Mouse (Mus musculus): ENCODE results near the gene Zmynd12.

Zmynd12 gene

DNA sequence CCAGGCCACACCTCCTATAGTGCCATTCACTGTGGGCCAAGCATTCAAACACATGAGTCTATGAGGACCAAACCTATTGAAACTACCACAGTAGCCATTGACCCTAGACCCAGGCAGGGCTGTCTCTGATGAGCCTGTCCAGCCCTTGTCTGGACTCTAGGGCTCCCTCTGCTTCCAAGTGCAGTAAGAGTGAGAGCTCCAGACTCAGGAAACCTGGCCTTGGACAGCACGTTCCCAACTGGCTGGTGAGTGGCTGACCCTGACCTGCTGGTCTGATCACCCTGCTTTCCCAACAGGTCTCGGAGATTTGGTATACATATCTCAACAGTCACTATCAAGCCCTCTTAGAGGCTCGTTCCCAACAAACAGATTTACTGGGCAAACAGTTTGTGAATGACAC lies 25.2 kb downstream of the Zmynd12 start:
- no peak for DNase-seq (ENCODE audit: low spot score in 2 of 2)

- DNase-seq (ENCODE audit: low spot score in 2 of 2), result no peak
Observed at GRCm38 (mm10) chr4:119450436-119450835, 27.8 kb downstream of the Zmynd12 start.

GRCm38 (mm10) chr4:119453128-119453527 lies 30.5 kb downstream of the Zmynd12 start:
- DNase-seq (ENCODE audit: low spot score in 2 of 2), result no peak

GRCm38 (mm10) chr4:119453533-119453932 lies 30.9 kb downstream of the Zmynd12 start:
- no peak for DNase-seq (ENCODE audit: low spot score in 2 of 2)

GRCm38 (mm10) chr4:119460296-119460695 lies 37.7 kb downstream of the Zmynd12 start:
- peak in 1 of 2 experiments; percentile 14 for DNase-seq (ENCODE audit: low spot score in 2 of 2)

DNA sequence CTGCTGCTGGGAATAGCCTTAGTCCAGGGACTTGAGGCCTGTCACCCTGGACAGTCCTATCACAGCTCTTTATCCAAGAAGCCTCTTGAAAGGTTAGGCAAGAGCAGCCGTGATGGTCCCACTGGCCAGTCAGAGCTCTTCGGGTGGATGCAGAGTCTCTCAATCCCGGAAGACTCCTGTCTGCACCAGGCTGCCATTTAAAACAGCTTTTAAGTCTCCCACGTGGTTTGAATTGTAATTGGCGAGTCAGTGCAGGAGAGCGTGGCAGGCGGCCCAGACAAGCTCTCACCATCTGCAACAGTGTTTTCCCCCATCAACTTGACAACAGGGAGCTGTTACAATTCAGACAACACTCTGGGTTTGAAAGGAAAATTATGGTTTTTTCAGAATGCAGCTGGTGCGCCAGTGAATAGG lies 38.1 kb downstream of the Zmynd12 start:
- DNase-seq (ENCODE audit: low spot score in 2 of 2), result peak; percentile 84

DNA sequence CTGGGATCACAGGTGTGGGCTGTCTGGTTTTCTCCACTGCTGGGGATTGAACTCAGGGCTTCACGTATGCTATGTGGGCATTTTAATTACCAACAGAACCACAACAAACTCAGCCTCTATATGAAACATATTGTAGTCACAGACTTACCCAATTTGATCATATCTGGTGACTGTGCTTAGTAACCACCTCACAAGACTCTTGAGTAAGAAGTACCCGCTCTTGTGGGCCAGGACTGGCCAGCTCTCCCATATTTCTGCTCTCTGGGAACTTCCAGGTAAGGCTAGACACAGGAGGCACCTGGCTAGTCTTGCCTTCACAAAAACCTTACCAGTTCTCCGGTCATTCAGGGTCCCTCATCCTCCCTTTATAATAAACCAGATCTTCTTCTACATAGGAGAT lies 39.8 kb downstream of the Zmynd12 start:
- no peak for DNase-seq (ENCODE audit: low spot score in 2 of 2)

DNA sequence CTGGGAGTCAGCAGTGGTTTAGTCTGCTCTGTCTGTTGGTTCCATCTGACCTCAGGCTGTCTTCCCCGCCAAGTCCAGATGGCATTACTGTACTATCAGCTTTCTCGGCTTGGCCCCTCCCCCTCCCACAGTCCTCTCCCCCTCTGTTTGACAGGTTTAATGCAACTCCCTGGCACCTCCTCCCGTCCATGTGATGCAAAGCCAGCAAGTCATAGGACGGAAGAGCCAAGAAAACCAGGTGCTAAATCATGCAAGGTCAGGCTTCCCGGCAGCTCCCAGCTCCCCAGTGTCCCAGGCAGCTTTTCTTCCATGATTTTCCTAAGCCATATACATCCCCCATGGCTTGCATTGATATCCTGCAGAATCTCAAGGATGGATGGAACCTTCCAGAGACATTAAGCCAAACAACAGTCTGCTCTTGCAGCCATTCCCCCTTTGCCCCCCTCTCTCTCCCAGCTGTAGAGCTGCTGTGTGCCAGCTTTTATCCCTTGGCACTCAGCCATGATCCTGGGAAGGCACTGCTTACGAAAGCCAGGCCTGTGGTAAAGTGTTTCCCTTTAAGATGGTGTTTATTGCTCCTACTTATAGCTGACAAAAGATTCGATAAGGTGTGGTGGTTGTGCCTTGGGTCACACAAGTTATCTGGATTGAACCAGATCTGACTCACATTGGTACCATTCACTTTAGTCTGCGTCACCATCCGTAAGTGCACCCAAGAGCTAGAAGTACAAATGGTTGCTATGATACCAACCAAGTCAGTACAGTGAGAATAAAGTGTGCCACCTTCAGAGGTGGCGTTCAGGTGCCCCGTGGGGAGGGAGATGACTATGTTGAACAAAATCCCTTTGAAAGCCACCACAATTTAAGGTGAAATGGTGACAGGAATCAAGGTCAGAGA lies 40.5 kb downstream of the Zmynd12 start:
- no peak for DNase-seq (ENCODE audit: low spot score in 2 of 2)

DNA sequence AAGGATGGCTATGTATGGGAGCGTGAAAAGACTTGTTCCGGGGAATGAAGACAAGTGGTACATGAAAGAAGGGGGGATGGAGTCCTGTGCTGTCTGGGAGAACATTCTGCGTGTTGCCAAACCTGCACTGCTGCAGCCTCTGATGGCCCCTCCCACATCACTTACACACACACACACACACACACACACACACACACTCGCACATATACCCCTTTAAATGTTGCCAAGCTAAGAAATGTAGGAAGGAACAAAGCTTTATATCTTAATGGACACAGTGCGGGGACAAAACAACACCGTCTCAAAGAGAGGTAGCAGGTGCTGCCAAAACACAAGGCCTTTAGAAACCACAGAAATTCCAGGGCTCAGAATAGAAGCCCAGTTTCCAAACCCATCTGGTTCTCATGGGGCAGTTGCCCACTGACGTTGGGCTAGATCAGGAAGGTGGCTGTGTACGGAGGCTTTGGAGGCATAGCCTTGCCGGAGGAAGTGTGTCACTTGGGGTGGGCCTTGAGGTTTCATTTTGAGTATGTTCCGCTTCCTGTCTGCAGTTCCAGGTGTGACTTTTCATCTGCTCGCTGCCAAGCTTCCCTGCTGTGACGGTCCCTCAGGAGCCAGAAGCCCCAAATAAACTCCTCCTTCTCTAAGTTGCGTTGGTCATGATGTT lies 41.3 kb downstream of the Zmynd12 start:
- no peak for DNase-seq (ENCODE audit: low spot score in 2 of 2)

DNA sequence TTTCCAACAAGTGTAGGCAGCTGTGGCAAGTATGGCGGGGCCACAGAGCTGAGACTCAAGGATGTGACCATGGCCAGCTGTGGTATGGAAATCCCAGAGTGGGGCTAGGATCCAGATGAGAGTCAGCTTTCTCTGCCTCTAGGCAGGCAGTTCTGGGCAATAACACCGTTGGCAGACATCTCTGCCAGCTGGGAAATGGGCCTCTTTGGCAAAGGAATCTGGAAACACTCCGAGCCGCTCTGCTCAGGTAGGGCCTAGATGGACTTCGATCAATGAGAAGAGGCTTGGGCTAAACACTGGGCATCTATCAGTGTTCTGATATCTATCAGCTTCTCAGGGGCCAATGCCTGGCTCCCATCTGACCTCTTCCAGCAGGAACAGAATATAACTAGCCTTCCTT lies 43.2 kb downstream of the Zmynd12 start:
- no peak for DNase-seq (ENCODE audit: low spot score in 2 of 2)

DNA sequence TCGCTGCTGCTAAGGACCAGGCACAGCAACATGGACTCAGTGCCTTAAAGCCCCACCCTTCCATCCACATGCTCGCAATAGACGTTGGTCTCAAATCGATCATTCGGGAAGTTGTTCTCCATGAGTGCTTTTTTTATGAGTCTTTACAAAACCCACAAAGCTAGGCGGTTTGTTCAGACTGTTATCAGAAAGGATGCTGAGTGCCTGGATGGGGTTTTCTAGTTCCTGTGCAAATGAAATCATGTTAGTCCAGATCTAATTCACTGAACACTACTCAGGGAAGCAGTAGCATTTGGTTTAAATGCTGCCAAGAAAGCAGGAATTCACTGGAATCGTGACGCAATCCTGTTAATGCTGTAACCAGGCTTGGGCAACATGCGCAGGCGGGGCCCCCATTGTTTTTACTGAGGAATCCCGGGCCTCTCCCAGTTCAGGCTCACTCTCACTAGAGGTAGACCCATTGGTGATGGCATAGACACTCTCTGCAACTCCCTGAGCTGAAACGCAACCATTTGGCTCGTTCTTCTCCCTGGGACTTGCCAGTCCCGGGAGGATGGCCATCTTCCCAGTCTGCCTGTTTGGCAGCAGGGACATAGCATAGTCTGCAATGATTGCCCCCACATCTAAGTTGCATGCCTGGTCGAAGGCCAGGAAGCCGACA lies 45.2 kb downstream of the Zmynd12 start:
- no peak for DNase-seq (ENCODE audit: low spot score in 2 of 2)

DNA sequence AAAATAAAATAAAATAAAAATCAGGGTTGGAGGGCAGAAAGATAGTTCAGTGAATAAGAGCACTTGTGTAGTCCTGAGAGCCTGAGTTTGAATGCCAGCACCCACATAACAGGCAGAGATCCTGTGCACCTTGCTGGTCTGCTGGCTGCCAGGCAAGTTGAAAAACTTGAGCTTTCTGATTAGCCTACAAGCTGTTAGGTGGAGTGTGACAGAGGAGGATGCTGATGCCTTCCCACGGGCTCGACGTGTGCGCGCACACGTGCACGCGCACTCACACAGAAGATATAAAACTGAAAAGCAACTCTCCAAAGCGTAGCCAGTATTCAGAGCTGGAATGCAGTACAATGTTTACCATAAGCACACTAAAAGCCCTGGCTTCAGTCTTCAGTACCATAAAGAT lies 49.9 kb downstream of the Zmynd12 start:
- no peak for DNase-seq (ENCODE audit: low spot score in 2 of 2)

DNA sequence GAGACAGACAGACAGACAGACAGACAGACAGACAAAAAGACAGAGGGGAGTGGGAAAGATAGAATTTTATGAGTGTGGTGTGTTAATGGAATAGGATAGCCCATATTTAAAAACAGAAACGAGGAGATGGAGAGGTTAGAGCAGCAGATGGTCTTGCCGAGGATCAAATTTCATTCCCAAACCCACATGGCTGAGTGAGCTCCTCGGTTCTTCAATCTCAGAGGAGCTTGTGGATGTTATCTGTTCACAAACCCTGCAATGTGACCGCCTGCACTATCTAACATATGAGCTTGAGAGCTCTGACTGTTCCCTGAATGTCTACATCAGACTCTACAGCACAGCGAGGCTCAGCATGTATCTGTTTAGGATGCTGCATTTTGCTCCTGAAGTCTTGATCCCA lies 50.5 kb downstream of the Zmynd12 start:
- no peak for DNase-seq (ENCODE audit: low spot score in 2 of 2)

GRCm38 (mm10) chr4:119483051-119483450 lies 60.4 kb downstream of the Zmynd12 start:
- DNase-seq (ENCODE audit: low spot score in 2 of 2), result no peak

GRCm38 (mm10) chr4:119484882-119485281 lies 62.3 kb downstream of the Zmynd12 start:
- DNase-seq (ENCODE audit: low spot score in 2 of 2), result no peak

DNA sequence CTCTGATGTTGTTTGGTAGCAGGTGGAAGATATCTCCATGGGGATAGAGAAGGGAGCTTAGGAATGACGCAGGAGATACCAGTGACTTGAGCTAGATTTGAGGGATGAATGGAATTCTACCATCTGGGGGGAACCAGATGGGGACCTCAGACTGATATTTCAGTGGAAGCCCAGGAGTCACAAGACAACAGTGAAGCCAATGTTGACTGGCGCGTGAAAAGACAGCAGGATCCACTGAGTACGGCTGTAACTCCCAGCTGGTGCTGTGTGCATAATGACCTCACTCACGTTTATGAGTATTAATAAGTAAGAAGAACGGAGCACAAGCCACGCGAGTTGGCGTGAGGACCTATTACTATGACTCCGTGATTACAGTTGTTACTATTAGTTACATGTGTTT lies 67.1 kb downstream of the Zmynd12 start:
- no peak for DNase-seq (ENCODE audit: low spot score in 2 of 2)

DNA sequence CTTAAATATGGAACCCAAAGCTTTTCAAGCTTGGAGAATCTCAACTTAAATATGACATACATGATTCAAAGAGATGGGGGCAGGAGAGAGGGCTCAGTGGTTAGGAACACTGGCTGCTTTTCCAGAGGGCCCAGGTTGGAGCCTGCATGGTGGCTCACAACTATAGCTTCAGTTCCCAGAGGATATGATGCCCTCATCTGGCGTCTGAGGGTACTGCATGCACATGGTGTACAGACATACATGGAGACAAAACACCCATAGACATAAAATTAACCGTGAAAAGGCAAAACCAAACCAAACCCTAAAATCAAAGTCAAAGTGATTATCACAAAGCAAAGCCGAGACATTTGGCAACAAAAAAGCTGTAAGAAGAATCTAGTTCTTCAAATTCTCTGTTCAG lies 68.2 kb downstream of the Zmynd12 start:
- no peak for DNase-seq (ENCODE audit: low spot score in 2 of 2)

DNA sequence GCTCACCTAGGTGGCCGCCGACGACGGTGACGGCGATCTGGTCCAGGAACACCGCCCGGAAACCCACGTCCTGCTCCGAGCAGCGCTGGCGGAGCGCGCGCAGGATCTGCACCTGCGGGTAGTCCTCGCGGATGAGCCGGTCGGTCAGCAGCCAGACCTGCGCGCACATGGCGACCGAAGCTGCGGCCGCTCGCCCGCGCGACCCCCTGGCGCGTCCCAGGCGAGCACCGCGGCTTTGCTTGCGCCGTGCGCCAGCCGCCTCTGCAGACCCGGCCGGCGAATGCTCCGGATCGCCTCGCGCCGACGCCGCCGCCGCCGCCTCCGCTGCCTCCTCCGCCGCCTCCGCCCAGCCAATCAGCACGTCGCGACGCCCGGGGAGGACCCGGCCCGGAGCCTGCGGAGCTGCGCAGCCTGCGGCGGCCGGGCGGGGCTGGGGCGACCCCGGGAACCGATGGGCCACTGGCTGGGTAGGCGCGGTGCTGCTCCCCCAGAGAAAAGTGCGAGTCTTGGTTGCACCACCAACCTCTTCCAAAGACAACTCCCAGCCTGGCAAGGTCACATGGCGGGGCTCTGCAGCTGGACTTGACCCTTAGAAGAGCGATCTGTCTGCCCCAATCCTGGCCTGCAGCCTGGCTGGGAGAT lies 69.8 kb downstream of the Zmynd12 start, which contains the start of gene Rimkla:
TSS of gene Rimkla (minus strand) at position 338 of the 642 bp plus-strand sequence.
- peak; percentile 17 to 40 for DNase-seq (ENCODE audit: low spot score in 2 of 2)

DNA sequence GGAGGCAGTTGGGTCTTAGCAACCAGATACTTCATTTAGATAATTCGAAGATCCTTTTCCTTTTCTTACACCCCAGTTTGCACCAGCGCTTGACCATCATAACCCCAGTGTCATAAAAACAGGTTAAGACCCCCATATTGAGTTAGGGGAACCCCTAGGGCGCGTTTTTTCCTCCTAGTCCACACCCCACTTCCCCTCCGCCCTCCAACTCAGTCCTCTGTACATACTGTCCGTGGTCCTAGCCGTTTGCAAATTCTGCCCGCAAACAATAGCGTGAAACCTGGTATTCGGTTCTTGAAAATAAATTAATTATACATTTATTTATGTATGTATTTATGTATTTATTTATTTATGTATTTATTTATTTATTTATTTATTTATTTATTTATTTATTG lies 70.3 kb downstream of the Zmynd12 start:
- no peak for DNase-seq (ENCODE audit: low spot score in 2 of 2)

GRCm38 (mm10) chr4:119498319-119498848 lies 75.8 kb downstream of the Zmynd12 start:
- DNase-seq (ENCODE audit: low spot score in 2 of 2), result no peak

DNA sequence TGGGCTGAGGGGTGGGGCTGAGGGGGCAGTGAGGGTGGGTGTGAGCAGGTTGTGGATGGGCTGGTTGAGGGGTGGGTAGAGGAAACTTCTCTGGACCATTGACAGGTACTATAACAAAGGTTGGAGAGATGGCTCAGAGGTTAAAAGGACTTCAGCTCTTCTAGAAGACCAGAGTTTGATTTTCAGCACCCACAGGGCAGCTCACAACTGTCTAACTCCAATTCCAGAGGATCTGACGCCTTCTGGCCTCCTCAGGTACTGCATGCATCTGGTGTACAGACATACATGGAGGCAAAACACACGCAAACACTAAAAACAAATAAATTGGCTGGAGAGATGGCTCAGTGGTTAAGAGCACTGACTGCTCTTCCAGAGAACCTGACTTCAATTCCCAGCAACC lies 89.0 kb downstream of the Zmynd12 start:
- DNase-seq (ENCODE audit: low spot score in 2 of 2), result no peak

DNA sequence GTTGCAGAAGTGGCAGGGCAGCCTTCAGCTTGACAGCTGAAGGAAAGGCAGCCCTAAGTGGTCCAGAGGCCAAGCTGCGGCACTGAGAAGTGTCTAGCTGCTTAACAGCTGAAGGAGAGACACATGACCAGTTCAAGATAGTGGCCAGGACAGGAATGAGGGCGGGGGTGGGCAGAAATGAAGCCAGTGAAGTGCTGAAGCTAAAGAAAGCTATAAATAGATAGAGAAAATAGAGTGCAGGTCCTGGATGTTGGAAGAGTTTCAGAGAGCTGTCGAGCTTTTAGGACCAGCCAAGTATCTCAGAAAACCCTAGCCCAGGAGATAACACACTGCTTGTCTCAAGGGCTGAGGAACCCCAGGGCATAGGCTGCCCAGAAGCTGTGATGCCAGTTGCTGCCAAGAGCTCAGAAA lies 90.1 kb downstream of the Zmynd12 start:
- DNase-seq (ENCODE audit: low spot score in 2 of 2), result no peak
